Mouse (Mus musculus) embryonic facial prominence, embryonic 15.5 days (tissue): ENCODE measurements around the gene Dna2. TPM values are rescaled to one million over a fixed set of nuclear protein-coding genes. Genes with fewer than 3 reads are reported as not detected.

ENCODE experiments used
- ATAC-seq: fragments of 200-750 bp; cut with Nextera tagmentation; 2 replicates; pipeline ENCODE4 v1.8.0; 2017; ENCODE audit warnings: low read depth, moderate TSS enrichment; ENCODE audit not compliant: insufficient number of reproducible peaks, low FRiP score, low TSS enrichment
- H3K27ac ChIP-seq: fragments of 300-500 bp; sonication (generic); replicated peaks from 2 replicates; pipeline ENCODE4 v1.5.1; 2015; ENCODE audit warnings: mild to moderate bottlenecking, inconsistent platforms
- H3K27me3 ChIP-seq: fragments of 300-500 bp; sonication (generic); 2 replicates; pipeline ENCODE4 v1.6.1; 2015; ENCODE audit warnings: inconsistent platforms
- H3K36me3 ChIP-seq: fragments of 300-500 bp; sonication (generic); 2 replicates; pipeline ENCODE4 v1.6.1; 2015; ENCODE audit warnings: mild to moderate bottlenecking, inconsistent platforms
- H3K4me1 ChIP-seq: fragments of 300-500 bp; sonication (generic); 2 replicates; pipeline ENCODE4 v1.6.1; 2015; ENCODE audit warnings: inconsistent platforms
- H3K4me2 ChIP-seq: fragments of 300-500 bp; sonication (generic); replicated peaks from 2 replicates; pipeline ENCODE4 v1.6.1; 2015; ENCODE audit warnings: mild to moderate bottlenecking, inconsistent platforms
- H3K4me3 ChIP-seq: fragments of 300-500 bp; sonication (generic); replicated peaks from 2 replicates; pipeline ENCODE4 v1.5.1; 2015; ENCODE audit warnings: mild to moderate bottlenecking, inconsistent platforms
- H3K9ac ChIP-seq: fragments of 300-500 bp; sonication (generic); 2 replicates; pipeline ENCODE4 v1.6.1; 2015; ENCODE audit warnings: inconsistent platforms
- H3K9me3 ChIP-seq: fragments of 300-500 bp; sonication (generic); replicated peaks from 2 replicates; pipeline ENCODE4 v1.6.1; 2016; ENCODE audit warnings: inconsistent platforms
- WGBS: fragments of 180-500 bp; shearing (Covaris S2); methylation state at CpG from one replicate; pipeline ENCODE4 v1.1.7; 2015; 5-methylcytosine and 5-hydroxymethylcytosine counted together
- polyA plus RNA-seq: library from polyadenylated mRNA; unstranded; fragments of >200 nt; fragmentation: Nextera tagmentation; extraction: Ambion mirVana; gene quantifications from 2 replicates; pipeline ENCODE4 v1.2.1, GENCODE M21; 2015

Gene Dna2
- polyA plus RNA-seq, 1 experiment from 2014 or later = 13.8 TPM

GRCm38 (mm10) chr10:62984072-62984471 is 37.2 kb downstream of the Dna2 start:
- Histone ChIP-seq H3K36me3 (peaks cover 42% of the 10 kb centered on the region), H3K27me3 (no peaks in the 10 kb centered on the region), H3K4me1 (peaks cover 5% of the 10 kb centered on the region; the same call in 1 of the 2 replicates), H3K27ac (no peak overlapping the region), H3K4me3 (no peak overlapping the region), H3K9ac (no peak overlapping the region), H3K9me3 (no peaks in the 10 kb centered on the region), H3K4me2 (no peak overlapping the region)
- ATAC-seq = no peak
- 92% methylated on average over 11 of the region's 11 CpGs for WGBS

- H3K27me3 ChIP-seq = no peaks in the 10 kb centered on the region
- H3K36me3 ChIP-seq = peaks cover 46% of the 10 kb centered on the region
- ATAC-seq = no peak
- H3K9ac ChIP-seq = no peak overlapping the region
- H3K9me3 ChIP-seq = no peaks in the 10 kb centered on the region
- peaks cover 5% of the 10 kb centered on the region; the same call in 1 of the 2 replicates for H3K4me1 ChIP-seq
- no peak overlapping the region for H3K4me2 ChIP-seq
- no peak overlapping the region for H3K27ac ChIP-seq
- 93% methylated on average over 6 of the region's 6 CpGs for WGBS
- no peak overlapping the region for H3K4me3 ChIP-seq
These were observed 37.7 kb downstream of the Dna2 start for GRCm38 (mm10) chr10:62984495-62984894.

GRCm38 (mm10) chr10:62987341-62987740 is 40.5 kb downstream of the Dna2 start:
- Histone ChIP-seq H3K4me1 (no peaks in the 10 kb centered on the region), H3K9ac (no peak overlapping the region), H3K36me3 (peaks cover 73% of the 10 kb centered on the region), H3K9me3 (no peaks in the 10 kb centered on the region), H3K4me3 (no peak overlapping the region), H3K27ac (no peak overlapping the region), H3K27me3 (no peaks in the 10 kb centered on the region), H3K4me2 (no peak overlapping the region)
- 27% methylated on average over 3 of the region's 3 CpGs for WGBS
- ATAC-seq = 0 out of 2 replicates have a peak, but pooled peaks have one; percentile 19

- no peak overlapping the region for H3K4me3 ChIP-seq
- H3K27me3 ChIP-seq = no peaks in the 10 kb centered on the region
- no peak for ATAC-seq
- no peak overlapping the region for H3K4me2 ChIP-seq
- 88% methylated on average over 15 of the region's 15 CpGs for WGBS
- no peak overlapping the region for H3K9ac ChIP-seq
- no peaks in the 10 kb centered on the region for H3K9me3 ChIP-seq
- H3K27ac ChIP-seq = no peak overlapping the region
- H3K4me1 ChIP-seq = no peaks in the 10 kb centered on the region
- H3K36me3 ChIP-seq = peaks cover 80% of the 10 kb centered on the region
These were observed 43.8 kb downstream of the Dna2 start for GRCm38 (mm10) chr10:62990636-62991035.

DNA sequence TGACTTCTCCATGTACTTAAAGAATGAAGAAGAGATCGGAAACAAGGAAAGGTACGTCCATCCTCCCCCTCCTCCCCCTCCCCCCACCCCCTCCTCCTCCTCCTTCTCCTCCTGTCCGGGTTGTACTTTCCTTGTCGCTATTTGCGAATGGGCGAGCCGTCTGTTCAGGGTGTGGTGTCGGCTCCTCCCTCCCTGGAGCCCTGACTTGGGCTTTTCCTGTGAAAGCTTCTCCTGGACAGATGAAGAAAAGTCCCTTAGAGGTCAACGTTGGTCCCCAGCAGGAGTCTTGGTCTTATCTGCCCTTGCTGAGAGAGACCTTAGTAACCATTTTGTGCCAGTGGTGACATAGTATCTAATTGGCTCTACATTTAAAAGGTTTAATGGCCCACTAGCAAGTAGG is 47.2 kb downstream of the Dna2 start:
- H3K27me3 ChIP-seq = no peaks in the 10 kb centered on the region
- H3K4me3 ChIP-seq = no peak overlapping the region
- no peak overlapping the region for H3K4me2 ChIP-seq
- H3K36me3 ChIP-seq = peaks cover 92% of the 10 kb centered on the region
- H3K27ac ChIP-seq = no peak overlapping the region
- WGBS = 82% methylated on average over 4 of the region's 9 CpGs
- no peaks in the 10 kb centered on the region for H3K4me1 ChIP-seq
- no peak overlapping the region for H3K9ac ChIP-seq
- no peaks in the 10 kb centered on the region for H3K9me3 ChIP-seq
- no peak for ATAC-seq

DNA sequence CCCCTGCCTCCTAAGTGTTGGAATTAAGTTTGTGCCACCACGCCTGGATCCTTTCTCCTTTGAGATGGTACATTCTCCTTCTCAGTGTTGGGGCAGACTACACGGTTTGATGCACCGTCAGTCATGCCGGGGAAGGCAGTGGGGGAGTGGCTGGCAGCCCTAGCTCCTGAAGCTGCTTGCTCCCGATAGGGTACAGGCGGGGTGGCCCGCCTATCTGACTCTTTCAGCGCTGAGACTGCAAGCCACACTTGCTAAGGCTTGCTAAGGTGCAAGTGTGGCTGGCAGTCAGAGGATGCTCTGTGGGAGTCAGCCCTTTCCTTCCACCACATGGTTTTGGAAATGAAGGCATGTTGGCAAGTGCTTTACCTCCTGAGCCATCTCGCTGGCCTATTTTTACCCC is 53.8 kb downstream of the Dna2 start:
- Histone ChIP-seq H3K4me3 (no peak overlapping the region), H3K4me1 (no peaks in the 10 kb centered on the region), H3K36me3 (peaks cover 91% of the 10 kb centered on the region), H3K9ac (no peak overlapping the region), H3K27me3 (no peaks in the 10 kb centered on the region), H3K27ac (no peak overlapping the region), H3K9me3 (no peaks in the 10 kb centered on the region), H3K4me2 (no peak overlapping the region)
- 66% methylated on average over 9 of the region's 9 CpGs for WGBS
- no peak for ATAC-seq

DNA sequence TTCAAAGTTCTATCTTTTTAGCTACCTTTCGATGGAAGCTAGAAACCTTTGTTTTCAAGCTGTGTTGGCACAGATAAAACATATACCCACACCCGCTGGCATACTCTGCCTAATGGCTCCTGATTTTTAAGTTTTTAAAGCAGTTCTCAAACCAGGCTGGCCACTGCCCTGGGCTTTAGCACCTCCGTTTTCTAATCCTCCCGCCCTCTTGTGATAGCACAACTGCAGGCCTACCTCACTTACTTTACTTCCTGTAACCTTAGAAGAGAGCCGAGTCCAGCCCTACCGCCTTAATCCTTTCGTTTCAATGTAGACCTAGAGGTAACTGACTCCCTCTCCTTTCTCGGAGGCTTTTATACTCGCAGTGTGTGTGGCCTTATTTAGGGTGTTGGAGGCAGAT is 56.4 kb downstream of the Dna2 start:
- ATAC-seq = no peak
- 65% methylated on average over 9 of the region's 9 CpGs for WGBS
- H3K9me3 ChIP-seq = no peaks in the 10 kb centered on the region
- H3K27me3 ChIP-seq = no peaks in the 10 kb centered on the region
- no peak overlapping the region for H3K4me2 ChIP-seq
- no peak overlapping the region for H3K27ac ChIP-seq
- no peak overlapping the region for H3K9ac ChIP-seq
- no peaks in the 10 kb centered on the region for H3K4me1 ChIP-seq
- no peak overlapping the region for H3K4me3 ChIP-seq
- H3K36me3 ChIP-seq = peaks cover 87% of the 10 kb centered on the region

DNA sequence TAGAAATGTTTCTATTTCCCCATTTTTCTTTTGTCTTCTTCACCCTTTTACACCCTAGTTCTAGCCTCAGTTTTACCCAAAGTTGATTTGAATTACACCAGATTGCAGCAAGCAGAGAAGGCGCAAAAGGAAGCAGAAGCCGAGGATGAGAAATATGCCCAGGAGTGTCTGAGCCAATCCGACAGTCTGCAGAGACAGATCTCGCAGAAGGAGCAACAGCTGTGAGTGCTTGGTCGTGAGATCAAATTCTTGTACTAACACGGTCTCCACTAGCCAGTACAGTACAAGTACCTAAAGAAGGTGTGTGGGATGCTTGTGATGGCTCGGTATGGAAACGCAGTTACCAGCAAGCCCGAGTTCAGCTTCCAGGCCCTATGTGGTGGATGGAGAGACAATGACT is 57.7 kb downstream of the Dna2 start:
- Histone ChIP-seq H3K4me1 (no peaks in the 10 kb centered on the region), H3K36me3 (peaks cover 83% of the 10 kb centered on the region), H3K27ac (no peak overlapping the region), H3K4me3 (no peak overlapping the region), H3K9ac (no peak overlapping the region), H3K4me2 (no peak overlapping the region), H3K9me3 (no peaks in the 10 kb centered on the region), H3K27me3 (no peaks in the 10 kb centered on the region)
- ATAC-seq = no peak
- 86% methylated on average over 9 of the region's 9 CpGs for WGBS

DNA sequence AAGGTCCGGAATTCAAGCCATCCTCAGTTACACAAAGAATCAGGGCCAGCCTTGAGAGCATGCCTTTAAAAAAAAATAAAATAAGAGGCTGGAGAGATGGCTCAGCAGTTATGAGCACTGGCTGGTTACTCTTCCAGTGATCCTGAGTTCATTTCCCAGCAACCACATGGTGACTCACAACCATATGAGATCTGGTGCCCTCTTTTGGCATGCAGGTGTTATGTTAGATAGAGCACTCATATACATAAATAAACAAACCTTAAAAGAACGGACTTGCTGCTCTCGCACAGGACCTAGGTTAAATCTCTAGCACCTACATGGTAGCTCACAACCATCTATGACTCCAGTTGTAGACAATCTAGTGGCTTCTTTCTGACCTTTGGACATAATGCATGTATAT is 61.4 kb downstream of the Dna2 start:
- no peaks in the 10 kb centered on the region for H3K27me3 ChIP-seq
- no peaks in the 10 kb centered on the region for H3K9me3 ChIP-seq
- H3K4me2 ChIP-seq = no peak overlapping the region
- H3K4me3 ChIP-seq = no peak overlapping the region
- no peak overlapping the region for H3K27ac ChIP-seq
- 62% methylated on average over 3 of the region's 3 CpGs for WGBS
- ATAC-seq = no peak
- peaks cover 81% of the 10 kb centered on the region for H3K36me3 ChIP-seq
- no peaks in the 10 kb centered on the region for H3K4me1 ChIP-seq
- no peak overlapping the region for H3K9ac ChIP-seq

DNA sequence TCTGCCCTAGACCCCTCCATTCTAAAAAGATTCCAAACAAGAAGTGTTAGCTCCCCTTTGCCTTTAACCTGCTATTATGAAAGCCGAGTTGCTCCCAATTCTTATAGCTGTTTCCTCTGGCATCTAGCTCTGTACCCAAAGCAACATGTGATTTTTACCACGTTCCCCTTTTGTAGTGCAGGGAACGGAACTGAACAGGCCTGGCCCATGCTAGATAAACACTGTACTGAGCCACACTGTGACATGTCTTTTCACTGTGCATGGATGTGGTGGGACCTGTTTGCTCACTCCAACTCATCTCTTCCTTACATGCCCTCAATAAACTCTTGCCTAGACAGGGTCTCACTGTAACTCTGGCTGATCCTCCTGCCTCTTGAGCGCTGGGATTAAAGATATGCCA is 63.4 kb downstream of the Dna2 start:
- 0 out of 2 replicates have a peak, but pooled peaks have one; percentile 15 for ATAC-seq
- H3K4me2 ChIP-seq = no peak overlapping the region
- 67% methylated on average over 4 of the region's 4 CpGs for WGBS
- no peak overlapping the region for H3K27ac ChIP-seq
- no peaks in the 10 kb centered on the region for H3K27me3 ChIP-seq
- H3K36me3 ChIP-seq = peaks cover 76% of the 10 kb centered on the region
- H3K4me1 ChIP-seq = no peaks in the 10 kb centered on the region
- H3K4me3 ChIP-seq = no peak overlapping the region
- H3K9me3 ChIP-seq = no peaks in the 10 kb centered on the region
- no peak overlapping the region for H3K9ac ChIP-seq

GRCm38 (mm10) chr10:63011556-63011955 is 64.7 kb downstream of the Dna2 start:
- 72% methylated on average over 6 of the region's 6 CpGs for WGBS
- H3K4me2 ChIP-seq = no peak overlapping the region
- ATAC-seq = no peak
- no peak overlapping the region for H3K4me3 ChIP-seq
- H3K27ac ChIP-seq = no peak overlapping the region
- no peaks in the 10 kb centered on the region for H3K27me3 ChIP-seq
- no peaks in the 10 kb centered on the region for H3K9me3 ChIP-seq
- H3K4me1 ChIP-seq = no peaks in the 10 kb centered on the region
- peaks cover 80% of the 10 kb centered on the region for H3K36me3 ChIP-seq
- no peak overlapping the region for H3K9ac ChIP-seq

DNA sequence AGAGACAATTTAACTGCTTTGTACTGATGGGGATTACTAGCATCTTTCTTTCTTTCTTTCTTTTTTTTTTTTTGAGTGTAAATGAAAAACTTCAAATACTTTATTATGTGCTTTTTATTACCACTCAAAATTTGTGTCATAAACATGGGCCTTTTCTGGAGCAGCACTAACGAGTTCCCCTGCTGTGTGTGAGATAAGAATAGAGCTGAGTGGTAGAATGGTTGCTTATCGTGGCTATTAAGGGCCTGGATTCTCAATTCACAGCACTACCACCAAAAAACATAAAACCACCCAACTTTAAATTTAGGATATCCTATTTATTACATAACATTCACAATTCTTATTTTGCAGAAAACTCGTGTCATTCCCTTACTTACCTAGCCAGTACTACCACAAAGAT is 66.7 kb downstream of the Dna2 start:
- H3K4me1 ChIP-seq = no peaks in the 10 kb centered on the region
- no peak for ATAC-seq
- no peak overlapping the region for H3K9ac ChIP-seq
- H3K27ac ChIP-seq = no peak overlapping the region
- H3K4me2 ChIP-seq = no peak overlapping the region
- no peak overlapping the region for H3K4me3 ChIP-seq
- H3K9me3 ChIP-seq = no peaks in the 10 kb centered on the region
- 87% methylated on average over 3 of the region's 3 CpGs for WGBS
- H3K27me3 ChIP-seq = no peaks in the 10 kb centered on the region
- H3K36me3 ChIP-seq = peaks cover 72% of the 10 kb centered on the region
